Mouse (Mus musculus) midbrain, embryonic 16.5 days (tissue): ENCODE measurements at regions not wholly inside any gene's neighbourhood (a gene's known extent, or its start where the extent isn't known, plus 50 kb on each side); places are given as distances from the start of the nearest gene placed in this dataset.
A peak's percentile ranks its signal among the peaks of the same experiment; 100 is the strongest.

Experiments
- ATAC-seq: fragments of 200-750 bp; cut with Nextera tagmentation; 2 replicates; pipeline ENCODE4 v1.8.0; 2017; ENCODE audit warnings: moderate TSS enrichment
- H3K27ac ChIP-seq: fragments of 300-500 bp; sonication (generic); 2 replicates; pipeline ENCODE4 v1.5.1; 2014; ENCODE audit warnings: mild to moderate bottlenecking, low read length, mixed read lengths
- H3K27me3 ChIP-seq: fragments of 300-500 bp; sonication (generic); 2 replicates; pipeline ENCODE4 v1.6.1; 2014; ENCODE audit warnings: low read depth, low read length, mixed read lengths; ENCODE audit not compliant: control insufficient read depth, insufficient read depth
- H3K36me3 ChIP-seq: fragments of 300-500 bp; sonication (generic); 2 replicates; pipeline ENCODE4 v1.6.1; 2014; ENCODE audit warnings: mild to moderate bottlenecking, low read length, moderate library complexity, mixed read lengths; ENCODE audit not compliant: control insufficient read depth, insufficient read depth
- H3K4me1 ChIP-seq: fragments of 300-500 bp; sonication (generic); 2 replicates; pipeline ENCODE4 v1.6.1; 2014; ENCODE audit warnings: mild to moderate bottlenecking, low read length, mixed read lengths; ENCODE audit not compliant: control insufficient read depth, insufficient read depth
- H3K4me2 ChIP-seq: fragments of 300-500 bp; sonication (generic); 2 replicates; pipeline ENCODE4 v1.6.1; 2014; ENCODE audit warnings: mild to moderate bottlenecking, low read length, mixed read lengths
- H3K4me3 ChIP-seq: fragments of 300-500 bp; sonication (generic); 2 replicates; pipeline ENCODE4 v1.5.1; 2014; ENCODE audit warnings: low read depth, mild to moderate bottlenecking, low read length, moderate library complexity, mixed read lengths
- H3K9ac ChIP-seq: fragments of 300-500 bp; sonication (generic); 2 replicates; pipeline ENCODE4 v1.6.1; 2014; ENCODE audit warnings: low read depth, low read length, mixed read lengths
- H3K9me3 ChIP-seq: fragments of 300-500 bp; sonication (generic); replicated peaks from 2 replicates; pipeline ENCODE4 v1.6.1; 2014; ENCODE audit warnings: mild to moderate bottlenecking, low read length, mixed read lengths; ENCODE audit not compliant: control insufficient read depth, poor library complexity, severe bottlenecking
- WGBS: fragments of 180-500 bp; shearing (Covaris S2); extraction: QIAGEN DNeasy Blood & Tissue Kit; methylation state at CpG from one replicate; pipeline ENCODE4 v1.1.7; 2014; 5-methylcytosine and 5-hydroxymethylcytosine counted together

DNA sequence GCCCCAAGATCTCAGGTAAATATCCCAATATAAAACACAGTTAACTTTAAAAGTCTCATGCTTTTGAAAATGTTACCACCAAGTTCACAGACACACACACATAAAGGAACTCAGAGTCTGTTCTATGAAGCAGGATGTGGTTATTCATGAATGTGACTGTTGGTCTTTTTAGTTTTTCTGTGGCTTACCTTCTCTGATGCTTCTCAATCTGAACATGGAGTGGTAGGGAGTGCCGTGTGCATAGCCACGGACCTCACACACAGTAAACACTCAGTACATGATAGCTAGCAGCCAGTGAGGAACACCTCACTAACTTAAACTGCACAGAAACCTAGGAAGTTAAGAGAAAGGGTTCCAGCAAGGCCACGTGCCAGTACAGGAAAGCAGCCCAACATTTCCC, 186.3 kb upstream of the Mvb12b start:
- ATAC-seq, result no peak
- no peaks in the 10 kb centered on the region for H3K27me3 ChIP-seq
- no peaks in the 10 kb centered on the region for H3K36me3 ChIP-seq
- H3K4me3 ChIP-seq, result no peak overlapping the region
- H3K4me2 ChIP-seq, result no peak overlapping the region
- H3K27ac ChIP-seq, result no peak overlapping the region
- H3K9ac ChIP-seq, result no peak overlapping the region
- 75% methylated on average over 3 of the region's 3 CpGs for WGBS
- H3K4me1 ChIP-seq, result peaks cover 16% of the 10 kb centered on the region
- H3K9me3 ChIP-seq, result no peaks in the 10 kb centered on the region

DNA sequence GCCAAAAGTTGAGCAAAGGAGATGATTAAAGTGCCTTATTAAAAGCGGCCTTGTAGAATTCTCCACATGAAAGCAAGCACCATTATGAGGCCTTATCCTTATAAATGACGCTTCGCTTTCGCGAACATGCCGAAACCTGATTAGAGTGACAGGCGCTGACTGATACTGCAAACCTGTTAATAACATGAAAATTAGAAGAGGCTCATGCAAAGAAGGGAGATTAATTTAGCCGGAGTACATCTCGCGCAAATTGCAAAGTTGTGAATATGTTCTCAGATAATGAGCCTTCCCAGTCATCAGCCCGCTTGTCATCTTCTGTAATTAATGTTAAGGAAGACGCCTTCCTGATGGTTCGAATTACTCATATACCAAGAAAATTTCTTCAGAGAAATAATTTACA, 177.8 kb upstream of the Mvb12b start:
- Histone ChIP-seq H3K4me1 (no peaks in the 10 kb centered on the region), H3K36me3 (no peaks in the 10 kb centered on the region), H3K9me3 (no peaks in the 10 kb centered on the region), H3K4me3 (no peak overlapping the region), H3K27ac (no peak overlapping the region), H3K9ac (no peak overlapping the region), H3K4me2 (no peak overlapping the region), H3K27me3 (no peaks in the 10 kb centered on the region)
- WGBS, result 64% methylated on average over 13 of the region's 13 CpGs
- ATAC-seq, result peak; percentile 20; the same call in 1 of the 2 replicates

DNA sequence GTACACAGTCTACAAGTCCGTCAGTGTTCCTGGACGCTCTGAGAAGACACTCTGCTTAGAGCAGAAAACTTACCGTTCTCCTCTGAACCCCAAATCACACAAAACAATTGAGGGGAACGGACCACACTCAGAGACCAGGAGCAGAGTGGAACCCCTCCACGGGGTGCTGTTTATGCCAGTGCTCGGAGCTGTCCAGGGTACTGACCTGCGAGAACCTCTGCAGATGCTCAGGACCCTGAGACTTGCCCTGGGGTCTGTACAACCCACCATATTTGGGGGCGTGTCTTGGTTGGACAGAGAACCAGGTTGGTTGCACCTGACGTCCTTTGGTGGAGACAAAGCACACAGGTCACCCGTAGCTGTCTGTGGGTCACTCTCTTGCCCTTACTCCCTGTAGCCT, 177.3 kb upstream of the Mvb12b start:
- Histone ChIP-seq H3K9ac (no peak overlapping the region), H3K27me3 (no peaks in the 10 kb centered on the region), H3K36me3 (no peaks in the 10 kb centered on the region), H3K9me3 (no peaks in the 10 kb centered on the region), H3K4me3 (no peak overlapping the region), H3K4me2 (no peak overlapping the region), H3K4me1 (no peaks in the 10 kb centered on the region), H3K27ac (no peak overlapping the region; the same call in 1 of the 2 replicates)
- ATAC-seq, result no peak
- WGBS, result 46% methylated on average over 10 of the region's 10 CpGs

DNA sequence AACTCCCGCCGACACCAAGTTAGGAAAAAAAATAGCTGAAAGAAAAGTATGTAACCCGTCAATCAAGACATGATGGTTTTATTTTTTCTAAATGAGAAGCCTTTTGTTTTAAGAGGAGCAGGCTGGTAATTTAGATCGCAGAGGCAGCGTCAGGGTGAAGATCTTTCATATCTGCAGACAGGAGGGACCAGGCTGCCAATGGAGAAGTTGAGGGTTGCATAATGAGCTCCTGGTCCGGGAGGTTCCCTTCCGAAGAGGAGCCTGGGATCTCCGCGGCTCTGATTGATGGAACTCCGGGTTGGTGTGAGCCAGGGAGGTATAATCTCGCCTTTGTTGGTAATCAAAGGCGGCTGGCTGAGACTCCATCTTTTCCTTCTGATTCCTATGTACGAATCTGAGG, 168.8 kb upstream of the Mvb12b start:
- Histone ChIP-seq H3K9me3 (no peaks in the 10 kb centered on the region), H3K4me3 (no peak overlapping the region), H3K27ac (no peak overlapping the region), H3K36me3 (no peaks in the 10 kb centered on the region), H3K9ac (no peak overlapping the region), H3K4me1 (no peaks in the 10 kb centered on the region), H3K4me2 (peak overlapping the region; percentile 22; the same call in 1 of the 2 replicates), H3K27me3 (no peaks in the 10 kb centered on the region)
- peak; percentile 45 for ATAC-seq
- 62% methylated on average over 13 of the region's 13 CpGs for WGBS

DNA sequence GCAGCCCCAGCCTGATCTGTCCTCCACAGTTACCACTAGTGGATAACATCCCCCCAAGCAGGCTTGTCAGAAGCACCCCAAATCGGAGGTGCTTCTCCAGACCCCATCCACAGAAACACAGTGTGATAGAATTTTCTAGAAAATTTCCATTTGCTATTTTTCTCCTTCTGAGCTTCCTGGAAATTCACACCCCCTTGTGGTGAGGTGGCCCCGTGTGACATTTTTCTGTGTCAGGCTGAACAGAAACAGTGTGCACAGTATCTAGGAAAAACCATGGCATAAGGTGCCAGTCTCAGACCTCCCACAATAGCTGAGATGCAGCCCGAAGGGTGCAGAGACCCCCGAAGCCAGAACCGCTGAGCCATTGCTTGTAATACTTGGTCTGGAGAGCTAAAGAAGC, 155.3 kb upstream of the Mvb12b start:
- Histone ChIP-seq H3K27me3 (no peaks in the 10 kb centered on the region), H3K4me2 (no peak overlapping the region), H3K4me1 (no peaks in the 10 kb centered on the region), H3K27ac (no peak overlapping the region), H3K9ac (no peak overlapping the region), H3K9me3 (no peaks in the 10 kb centered on the region), H3K36me3 (no peaks in the 10 kb centered on the region), H3K4me3 (no peak overlapping the region)
- WGBS, result 86% methylated on average over 5 of the region's 5 CpGs
- ATAC-seq, result no peak

DNA sequence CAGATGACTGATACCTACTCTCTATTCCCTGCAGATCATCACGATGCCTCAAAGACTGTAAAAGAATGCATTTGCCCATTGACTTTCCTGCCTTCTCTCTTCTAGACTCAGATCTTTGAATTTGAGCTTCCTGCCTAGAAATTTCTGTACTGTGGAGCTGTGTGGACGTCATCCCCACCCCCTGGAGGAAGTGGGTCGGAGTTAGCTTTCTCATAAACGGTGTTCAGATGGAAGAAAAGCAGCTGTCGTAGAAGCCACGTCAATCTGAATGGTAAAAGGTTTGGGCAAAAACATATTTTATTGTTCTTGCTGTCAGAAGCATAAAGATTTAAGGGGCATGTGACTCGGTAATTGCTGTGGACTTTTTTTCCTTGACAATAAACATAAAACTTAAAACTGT, 154.6 kb upstream of the Mvb12b start:
- Histone ChIP-seq H3K27me3 (no peaks in the 10 kb centered on the region), H3K4me2 (no peak overlapping the region), H3K4me3 (no peak overlapping the region), H3K36me3 (no peaks in the 10 kb centered on the region), H3K27ac (no peak overlapping the region), H3K9ac (no peak overlapping the region), H3K9me3 (no peaks in the 10 kb centered on the region), H3K4me1 (no peaks in the 10 kb centered on the region)
- 61% methylated on average over 7 of the region's 7 CpGs for WGBS
- no peak for ATAC-seq

DNA sequence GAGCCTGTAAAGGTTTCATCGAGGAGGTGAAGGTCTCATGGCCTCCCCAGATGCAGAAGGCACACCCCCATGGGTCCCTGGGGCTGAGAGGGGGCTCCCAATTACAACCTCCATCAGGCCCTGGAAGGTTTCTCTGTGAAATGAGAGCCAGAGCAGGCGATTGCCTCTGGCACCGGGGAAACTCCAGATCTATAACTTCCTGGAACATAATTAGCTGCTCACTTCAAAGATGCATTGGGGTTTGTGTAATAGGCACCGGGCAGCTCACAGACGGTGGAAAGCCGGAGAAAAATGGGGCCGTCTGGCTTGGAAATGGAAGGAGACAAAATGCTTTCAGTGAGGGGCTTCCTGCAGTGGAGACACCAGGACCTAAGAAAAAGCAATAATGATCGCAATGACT, 151.2 kb upstream of the Mvb12b start:
- no peaks in the 10 kb centered on the region for H3K9me3 ChIP-seq
- H3K4me1 ChIP-seq, result peaks cover 2% of the 10 kb centered on the region; the same call in 1 of the 2 replicates
- WGBS, result 46% methylated on average over 8 of the region's 8 CpGs
- no peak overlapping the region for H3K4me3 ChIP-seq
- no peak overlapping the region for H3K4me2 ChIP-seq
- H3K27ac ChIP-seq, result 0 out of 2 replicates have a peak overlapping the region, but pooled peaks have one; percentile 39
- no peaks in the 10 kb centered on the region for H3K27me3 ChIP-seq
- H3K36me3 ChIP-seq, result no peaks in the 10 kb centered on the region
- H3K9ac ChIP-seq, result no peak overlapping the region
- no peak for ATAC-seq

DNA sequence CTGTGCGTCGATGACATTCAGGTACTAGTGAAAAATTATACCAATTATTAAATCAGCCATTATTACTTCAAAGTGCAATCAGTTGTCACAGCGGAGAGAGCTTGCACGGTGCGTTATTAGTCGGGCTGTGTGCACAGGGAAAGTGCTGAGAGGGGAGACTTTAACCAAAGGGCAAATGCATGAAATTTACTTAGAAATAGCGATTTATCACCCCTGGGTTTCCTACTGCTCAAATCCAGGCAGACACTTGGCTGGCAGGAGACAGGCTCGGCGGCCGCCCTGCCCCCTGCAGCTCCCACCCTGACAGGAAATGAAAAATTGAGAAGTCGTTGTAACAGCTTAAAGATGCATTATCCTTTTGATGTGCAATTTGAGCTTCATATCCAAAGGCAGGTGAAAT, 145.5 kb upstream of the Mvb12b start:
- H3K9ac ChIP-seq, result peak overlapping the region; percentile 35
- ATAC-seq, result peak; percentile 66

DNA sequence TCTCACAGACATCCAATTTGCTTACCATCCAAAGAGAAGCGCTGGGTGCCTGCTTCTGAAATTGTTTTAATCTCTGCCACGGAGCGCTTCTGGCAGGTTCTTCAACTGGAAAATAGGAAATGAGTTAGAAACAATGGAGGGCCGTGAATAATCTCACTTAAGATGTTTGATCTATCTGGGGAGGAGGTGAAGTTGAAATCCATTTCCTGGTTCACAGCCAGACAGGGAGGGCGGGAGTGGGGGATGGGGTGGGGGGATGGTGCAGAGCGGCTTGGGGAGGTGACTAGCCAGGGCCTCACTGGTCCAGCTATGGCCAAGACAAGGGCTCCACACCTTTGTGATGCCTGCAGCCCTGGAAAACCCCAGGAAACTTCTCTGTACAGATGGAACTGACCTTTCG, 143.7 kb upstream of the Mvb12b start:
- 16% methylated on average over 7 of the region's 7 CpGs for WGBS
- no peaks in the 10 kb centered on the region for H3K9me3 ChIP-seq
- H3K27ac ChIP-seq, result peak overlapping the region; percentile 44; the same call in 1 of the 2 replicates
- peaks cover 35% of the 10 kb centered on the region for H3K4me1 ChIP-seq
- no peak overlapping the region for H3K4me2 ChIP-seq
- no peaks in the 10 kb centered on the region for H3K36me3 ChIP-seq
- no peak overlapping the region for H3K4me3 ChIP-seq
- H3K27me3 ChIP-seq, result no peaks in the 10 kb centered on the region
- no peak overlapping the region for H3K9ac ChIP-seq
- no peak for ATAC-seq

More for the DNA sequence above, 145.5 kb upstream of the Mvb12b start:
- Histone ChIP-seq H3K27ac (peak overlapping the region; percentile 84), H3K4me3 (no peak overlapping the region), H3K36me3 (no peaks in the 10 kb centered on the region), H3K4me2 (no peak overlapping the region; the same call in 1 of the 2 replicates), H3K27me3 (no peaks in the 10 kb centered on the region), H3K4me1 (peaks cover 25% of the 10 kb centered on the region), H3K9me3 (no peaks in the 10 kb centered on the region)
- WGBS, result 23% methylated on average over 11 of the region's 11 CpGs
